Mouse (Mus musculus) right cerebral cortex, adult 18-20 months (tissue): ENCODE data around the gene Ppp2r5a.
"Not testable (repeated sequence)": the region's sequence is repeated elsewhere in the genome, so short reads cannot be mapped to it uniquely, and the experiment has no call there.

Source experiments
- DNase-seq: peaks from one replicate; pipeline ENCODE4 v3.0.0; 2022; ENCODE audit warnings: mixed read lengths

Ppp2r5a gene

DNA sequence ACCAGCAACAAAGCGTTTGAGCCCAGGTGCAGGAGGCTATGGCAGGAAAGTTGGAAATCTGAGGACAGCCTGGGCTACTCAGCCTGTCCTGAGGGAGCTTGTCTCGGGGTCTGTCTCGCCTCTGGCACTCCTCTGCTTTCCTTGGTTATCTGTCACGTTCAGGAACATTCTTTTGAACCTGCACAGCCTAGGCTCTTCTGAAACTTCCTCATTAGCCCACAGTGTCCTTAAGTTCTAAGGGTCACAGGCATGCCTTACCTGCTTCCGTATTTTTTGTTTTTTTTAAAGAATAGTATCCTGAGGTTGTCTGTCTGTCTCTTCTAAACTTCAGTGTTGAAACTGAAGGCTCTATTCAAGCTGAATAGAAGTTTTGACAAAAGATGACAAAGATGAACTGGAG is at the start of gene Ppp2r5a:
TSS of gene Ppp2r5a (minus strand) at position 199 of the 400 bp plus-strand sequence.
- DNase-seq = no peak

DNA sequence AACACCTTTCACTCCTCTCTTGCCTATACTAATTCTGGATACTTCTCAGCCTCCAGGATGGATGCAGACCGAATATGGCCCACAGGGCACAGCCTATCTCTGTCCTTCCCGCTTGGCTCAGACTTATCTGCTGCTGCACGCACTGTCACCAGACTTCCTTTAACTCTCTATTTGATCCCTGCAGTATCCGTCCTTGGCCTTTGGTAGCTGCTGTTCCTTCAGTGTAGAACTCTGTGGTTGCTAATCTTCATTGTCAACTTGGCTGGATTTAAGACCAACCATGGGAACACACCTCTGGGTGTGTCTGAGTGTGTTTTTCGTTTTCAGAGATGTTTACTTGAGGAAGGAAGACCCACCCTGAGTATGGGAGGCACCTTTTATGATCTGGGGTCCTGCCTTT is 47.5 kb upstream of the Ppp2r5a start:
- no peak for DNase-seq

DNA sequence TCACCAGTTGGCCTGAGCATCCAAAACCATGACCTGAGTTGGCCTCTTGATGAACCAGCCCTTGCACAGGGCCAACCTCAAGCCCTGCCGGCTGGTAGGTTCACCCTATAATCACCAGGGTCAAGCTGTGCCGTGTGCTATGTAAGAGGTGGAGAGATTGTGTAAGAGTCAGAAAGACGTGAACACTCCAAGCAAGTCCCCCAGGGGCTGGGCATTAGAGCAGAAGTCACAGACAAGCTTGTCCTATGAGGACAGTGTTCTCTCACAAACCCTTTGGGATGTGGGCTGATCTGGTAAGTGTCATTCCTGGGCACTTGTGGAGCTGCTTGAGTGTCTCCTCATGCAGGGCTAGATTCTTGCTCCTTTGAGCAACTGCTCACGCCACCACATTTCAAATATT is 46.5 kb upstream of the Ppp2r5a start:
- DNase-seq = no peak

DNA sequence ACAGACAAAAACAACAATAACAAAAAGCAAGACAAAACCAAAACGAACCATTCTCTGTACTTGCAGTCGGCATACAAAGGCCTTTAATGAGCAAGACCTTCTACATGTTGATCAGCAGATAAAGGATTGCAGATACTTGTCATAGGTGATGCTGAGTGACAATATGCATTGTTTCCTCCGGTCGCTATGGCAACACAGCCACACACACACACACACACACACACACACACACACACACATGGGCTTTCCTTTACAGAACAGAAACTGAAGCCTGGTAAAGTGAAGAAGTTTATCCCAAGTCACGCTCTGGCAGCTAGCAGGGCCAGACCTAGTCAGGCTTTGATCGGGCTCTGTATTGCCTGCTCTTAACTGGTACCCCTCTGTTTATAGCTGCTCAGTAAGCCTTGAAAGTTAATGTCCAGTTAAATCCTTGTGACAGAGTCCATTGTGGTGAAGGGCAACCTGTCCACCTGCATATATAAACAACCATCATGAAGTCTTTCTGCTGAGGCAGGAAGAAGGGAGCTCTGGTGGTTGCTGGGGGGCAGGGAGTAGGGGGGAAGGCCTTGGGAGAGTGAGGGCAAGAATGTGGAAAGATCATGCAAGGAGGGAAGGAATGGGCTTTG is 44.4 kb upstream of the Ppp2r5a start:
- no peak for DNase-seq

- DNase-seq = no peak
These were observed 43.2 kb upstream of the Ppp2r5a start for GRCm38 (mm10) chr1:191446307-191446706.

DNA sequence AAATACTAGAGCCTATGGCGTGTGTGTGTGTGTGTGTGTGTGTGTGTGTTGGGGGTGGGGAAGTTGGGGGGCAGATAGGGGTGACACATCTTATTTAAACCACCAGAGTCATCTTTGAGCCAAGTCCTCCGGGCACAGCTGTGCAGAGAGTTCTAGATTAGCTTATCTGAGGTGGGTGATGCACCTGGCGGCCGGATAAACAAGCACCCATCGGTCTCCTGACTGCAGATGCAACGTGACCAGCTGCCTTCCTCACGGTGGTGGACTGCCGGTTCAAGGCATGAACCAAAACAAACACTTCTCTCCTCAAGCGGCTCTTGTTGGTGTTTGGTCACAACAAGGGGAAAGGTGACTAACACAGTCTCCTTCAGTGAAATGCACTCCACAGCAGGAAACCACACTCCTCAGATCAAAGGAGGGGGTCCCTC is 42.8 kb upstream of the Ppp2r5a start:
- no peak for DNase-seq

- DNase-seq = no peak
These were observed 42.3 kb upstream of the Ppp2r5a start for GRCm38 (mm10) chr1:191445401-191445800.

DNA sequence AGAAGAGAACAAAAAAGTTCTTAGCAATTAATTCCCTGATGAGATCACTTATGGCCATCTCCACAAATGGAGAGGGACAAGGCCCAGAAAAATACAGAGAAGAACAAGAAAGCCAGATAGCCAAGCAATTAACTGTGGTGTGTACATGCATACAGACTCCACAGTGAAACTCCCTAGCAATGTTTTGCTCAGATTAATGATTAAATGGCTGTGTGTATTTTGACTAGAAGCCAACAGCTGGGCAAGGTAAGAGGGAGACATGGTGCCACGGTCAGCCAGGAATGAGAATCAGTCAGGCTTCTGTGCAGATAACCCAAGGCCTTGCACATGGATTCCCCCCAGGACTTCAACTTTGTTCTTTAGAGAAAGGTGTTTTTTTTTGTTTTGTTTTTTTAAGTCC is 41.4 kb upstream of the Ppp2r5a start:
- DNase-seq = no peak

- DNase-seq = no peak
These were observed 35.9 kb upstream of the Ppp2r5a start for GRCm38 (mm10) chr1:191439011-191439410.

- peak; percentile 58 for DNase-seq
These were observed 35.5 kb upstream of the Ppp2r5a start for GRCm38 (mm10) chr1:191438546-191438945.

GRCm38 (mm10) chr1:191436647-191437046 is 33.6 kb upstream of the Ppp2r5a start:
- no peak for DNase-seq

DNA sequence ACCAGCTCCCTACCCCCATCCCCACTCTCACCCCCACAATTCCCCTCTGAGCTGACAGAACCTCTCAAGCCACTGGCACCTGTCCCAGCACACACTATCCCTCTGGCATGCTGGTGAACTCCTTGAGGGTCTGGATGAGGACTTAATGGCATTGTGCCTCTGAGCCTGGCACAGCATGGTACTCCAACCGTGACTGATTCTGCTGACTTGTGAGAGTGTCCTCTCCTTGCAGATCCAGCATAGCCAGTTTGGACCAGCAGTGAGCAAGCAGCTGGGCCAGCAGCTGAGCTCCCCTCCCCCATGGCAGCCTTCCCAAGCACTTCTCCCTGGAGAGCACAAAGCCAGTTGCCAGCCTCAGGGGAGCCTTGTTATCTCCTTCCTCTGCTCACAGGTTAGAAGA is 32.3 kb upstream of the Ppp2r5a start:
- peak; percentile 67 for DNase-seq

DNA sequence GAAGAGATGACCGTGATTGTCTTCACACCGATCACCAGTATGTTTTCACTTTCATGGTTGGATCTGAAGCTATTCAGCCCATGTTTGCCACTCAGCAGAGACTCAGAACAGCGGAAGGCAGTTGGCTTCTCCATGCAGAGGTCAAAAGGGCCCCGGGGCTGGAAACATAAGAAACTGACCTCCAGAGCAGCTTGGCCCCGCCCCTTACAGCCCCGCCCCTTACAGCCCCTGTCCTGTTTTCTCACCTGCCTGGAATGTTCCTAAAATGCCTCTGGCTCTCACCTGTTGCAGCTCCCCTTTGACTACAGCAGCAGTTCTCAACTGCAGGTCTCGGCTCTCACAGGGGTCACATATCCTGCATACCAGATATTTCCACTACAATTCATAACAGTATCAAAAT is 29.5 kb upstream of the Ppp2r5a start:
- no peak for DNase-seq

DNA sequence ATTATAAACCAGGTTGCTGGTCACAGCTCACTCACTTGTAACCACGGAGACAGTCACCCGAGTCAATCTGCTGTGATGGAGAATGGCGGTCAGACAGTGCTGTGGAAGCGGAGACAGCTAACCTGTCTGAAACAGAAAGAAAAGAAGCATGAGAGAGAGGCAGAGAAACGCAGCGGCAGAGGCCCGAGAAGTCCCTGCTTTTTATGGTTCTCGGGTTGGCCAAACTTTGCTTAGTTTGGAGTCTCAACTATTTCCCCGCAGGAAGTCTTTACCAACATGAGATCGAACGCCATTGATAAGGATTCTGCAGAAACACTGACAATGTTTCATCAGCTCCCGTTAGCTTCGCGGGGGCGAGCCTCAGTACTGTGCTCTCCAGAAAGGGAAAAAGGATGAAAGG is 29.0 kb upstream of the Ppp2r5a start:
- no peak for DNase-seq

DNA sequence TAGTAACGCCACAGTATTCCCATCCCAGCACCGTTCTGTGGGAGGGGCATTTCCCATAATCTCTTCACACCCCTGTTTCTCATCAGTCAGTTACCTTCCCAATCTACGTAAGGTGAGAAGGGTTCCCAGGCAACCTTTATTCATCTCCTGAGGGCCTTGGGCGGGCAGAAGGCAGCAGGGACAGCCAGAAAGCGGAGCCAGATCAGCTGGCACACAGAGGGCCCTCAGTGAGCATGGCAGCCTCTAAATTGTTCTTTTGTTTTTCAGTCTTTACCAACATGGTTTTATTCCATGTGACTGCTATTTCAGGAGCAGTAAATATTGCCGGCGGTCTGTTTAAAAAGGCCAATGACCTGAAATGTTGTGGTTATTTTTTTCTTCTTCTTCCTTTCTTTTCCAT is 27.0 kb upstream of the Ppp2r5a start:
- DNase-seq = no peak

DNA sequence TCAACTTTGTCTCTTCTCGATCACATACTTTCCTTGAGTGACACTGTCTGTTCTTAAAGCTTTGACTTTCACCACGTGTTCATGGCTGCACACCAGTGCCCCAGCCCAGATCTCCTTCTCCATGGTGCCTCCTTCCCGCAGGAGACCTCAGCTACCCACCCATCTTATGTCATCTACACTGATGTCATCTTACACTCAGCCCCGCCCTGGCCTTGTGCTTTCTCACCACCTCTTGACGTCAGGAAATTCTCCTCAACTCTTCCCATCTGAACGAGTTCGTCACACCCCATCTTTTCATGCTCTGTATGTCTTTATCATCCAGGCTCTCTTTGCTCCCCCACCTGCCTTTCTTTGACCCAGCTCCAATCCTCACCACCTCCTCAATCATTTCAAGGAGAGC is 22.8 kb upstream of the Ppp2r5a start:
- DNase-seq = no peak

DNA sequence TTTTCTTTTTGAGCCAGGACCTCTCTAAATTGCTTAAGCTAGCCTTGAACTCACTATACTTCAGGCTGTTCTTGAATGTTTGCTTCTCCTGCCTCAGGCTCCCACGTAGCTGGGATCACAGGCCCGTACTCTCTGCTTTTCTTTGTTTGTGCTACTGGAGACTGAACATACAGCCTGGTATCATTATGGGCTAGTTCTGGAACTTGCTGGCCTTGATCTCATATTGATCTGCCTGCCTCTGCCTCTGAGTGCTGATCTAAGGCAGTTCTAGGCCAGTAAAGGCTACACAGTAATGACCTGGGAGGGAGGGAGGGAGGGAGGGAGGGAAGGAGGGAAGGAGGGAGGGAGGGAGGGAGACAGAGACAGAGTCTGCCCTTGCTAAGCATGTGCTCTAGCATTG is 20.1 kb upstream of the Ppp2r5a start:
- no peak for DNase-seq

DNA sequence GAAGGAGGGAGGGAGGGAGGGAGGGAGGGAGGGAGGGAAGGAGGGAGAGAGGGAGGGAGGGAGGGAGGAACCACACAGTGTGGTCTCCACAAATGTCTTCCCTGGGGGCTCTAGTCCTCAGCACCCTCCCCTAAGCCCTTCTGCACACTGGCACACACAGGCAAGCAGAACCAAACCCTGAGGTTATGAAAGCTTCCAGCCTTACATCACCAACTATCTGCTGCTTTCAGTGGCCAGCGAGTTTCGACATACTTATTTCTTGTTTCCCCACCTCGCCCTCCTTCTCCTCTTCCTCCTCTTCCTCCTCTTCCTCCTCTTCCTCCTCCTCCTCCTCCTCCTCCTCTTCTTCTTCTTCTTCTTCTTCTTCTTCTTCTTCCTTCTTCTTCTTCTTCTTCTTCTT is 19.6 kb upstream of the Ppp2r5a start:
- DNase-seq = not testable (repeated sequence)

GRCm38 (mm10) chr1:191422164-191422563 is 19.1 kb upstream of the Ppp2r5a start:
- DNase-seq = no peak

DNA sequence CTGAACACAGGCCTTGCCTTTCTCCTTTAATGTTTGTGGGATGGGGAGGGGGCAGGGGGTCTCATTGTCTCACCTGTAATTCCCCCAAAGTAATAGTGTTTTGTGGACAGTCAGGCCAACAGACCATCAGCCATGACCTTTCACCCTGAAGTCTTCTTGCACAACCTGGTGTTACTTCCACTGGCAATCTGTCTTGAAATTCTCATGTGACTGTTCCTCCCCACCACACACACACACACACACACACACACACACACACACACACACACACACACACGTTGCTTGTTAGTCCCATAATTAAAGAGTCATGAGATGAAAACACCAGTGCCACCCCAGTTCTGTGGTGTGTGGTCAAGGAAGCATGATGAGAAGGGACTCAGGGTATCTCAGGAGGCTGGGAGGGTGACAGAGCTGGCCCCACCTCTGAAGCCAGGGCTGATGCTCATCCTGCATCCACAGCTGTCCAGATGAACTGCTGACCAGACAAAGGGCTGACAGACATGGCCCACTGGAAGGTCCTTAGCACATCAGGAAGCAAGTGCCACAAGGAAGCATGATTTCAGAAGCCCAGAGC is 18.4 kb upstream of the Ppp2r5a start:
- no peak for DNase-seq

DNA sequence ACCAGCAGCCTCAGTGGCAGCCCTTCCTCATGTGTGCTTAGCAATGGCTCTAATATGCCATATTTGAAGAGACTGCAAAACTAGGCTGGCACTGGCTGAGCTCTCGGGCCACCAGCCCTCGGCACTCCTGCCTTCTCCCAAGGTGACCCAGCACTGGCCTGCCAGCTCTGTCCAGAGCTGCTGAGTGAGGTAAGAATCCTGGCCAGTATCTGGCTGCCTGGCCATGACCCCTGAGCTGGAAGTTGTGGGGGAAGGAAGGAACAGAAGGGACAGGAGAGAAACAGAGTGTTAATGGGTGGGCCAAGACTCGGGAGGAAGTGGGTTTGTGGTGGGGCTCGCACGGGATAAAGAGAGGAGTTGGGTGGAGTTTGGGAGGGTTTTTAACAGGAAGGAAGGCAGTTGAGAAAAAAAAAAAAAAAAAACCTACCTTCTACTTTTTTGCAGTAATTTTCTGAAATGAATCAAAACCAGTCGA is 17.9 kb upstream of the Ppp2r5a start:
- DNase-seq = no peak

GRCm38 (mm10) chr1:191419991-191420751 is 17.1 kb upstream of the Ppp2r5a start:
- DNase-seq = no peak

DNA sequence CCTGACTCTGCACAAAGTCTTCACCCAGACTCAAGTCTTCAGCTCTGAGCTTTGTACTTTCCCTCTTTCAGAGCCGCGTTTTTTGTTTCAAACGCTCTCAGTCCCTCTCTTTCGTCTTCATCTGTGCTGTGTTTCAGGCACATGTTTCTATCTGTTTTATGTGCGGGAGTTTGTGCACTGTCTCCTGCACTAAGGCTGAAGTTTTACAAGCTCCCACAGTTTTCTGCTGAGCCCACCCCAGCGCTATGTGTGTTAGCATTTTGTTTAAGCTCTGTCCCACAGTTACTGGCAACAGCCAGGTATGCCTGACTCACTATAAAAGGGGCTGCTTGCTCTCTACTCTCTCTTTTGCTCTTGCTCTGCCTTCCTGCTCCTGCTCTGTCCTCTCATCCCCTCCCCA is 16.3 kb upstream of the Ppp2r5a start:
- no peak for DNase-seq

GRCm38 (mm10) chr1:191418936-191419335 is 15.9 kb upstream of the Ppp2r5a start:
- no peak for DNase-seq
